Mouse (Mus musculus) effector memory CD4-positive, alpha-beta T cell, adult 5 months (primary cell): ENCODE measurements around the gene H2-K1. TPM values are rescaled to one million over a fixed set of nuclear protein-coding genes. Genes with fewer than 3 reads are reported as not detected.

Source experiments
- polyA plus RNA-seq: library from polyadenylated mRNA; unstranded; fragments of 100-300 nt; shearing (Covaris generic); gene quantifications from one replicate; pipeline ENCODE4 v1.2.1, GENCODE M21; 2017

H2-K1 gene
- 13,966 TPM for polyA plus RNA-seq

GRCm38 (mm10) chr17:34000150-34000537, at the start of gene H2-K1:
TSS of gene H2-K1 (minus strand) at chr17:34000347.

DNA sequence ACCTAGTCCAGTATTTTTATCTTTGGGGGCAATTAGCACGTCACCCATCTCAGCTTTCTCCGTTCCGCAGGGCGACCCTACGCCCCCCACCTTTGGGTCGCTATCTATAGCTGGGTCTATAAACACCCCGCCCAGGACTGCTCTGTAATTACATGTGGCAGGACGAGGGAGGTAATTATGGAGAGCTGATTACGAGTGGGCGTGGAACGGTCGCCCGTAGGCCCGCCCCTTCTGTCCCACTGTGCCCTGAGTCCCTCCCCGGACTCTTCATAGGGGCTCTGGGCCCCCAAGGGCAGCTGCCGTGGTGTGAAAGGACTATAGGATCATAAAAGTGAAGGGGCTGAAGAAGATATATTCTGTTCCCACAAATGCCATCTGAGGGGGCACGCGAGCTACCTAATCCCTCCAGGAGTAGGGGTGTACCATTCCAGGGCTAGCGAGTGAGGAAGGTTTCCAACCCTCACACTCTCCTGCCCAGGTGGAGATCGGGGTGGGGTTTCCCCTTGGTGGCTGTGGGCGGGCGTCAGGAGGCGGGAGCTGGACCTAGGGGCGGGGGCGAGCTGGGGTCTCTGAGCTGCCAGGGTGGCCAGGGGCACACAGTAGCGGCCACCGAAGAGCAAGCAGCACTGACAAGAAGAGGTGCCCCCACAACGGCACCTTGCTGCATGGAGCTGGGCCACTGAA, 38.9 kb upstream of the H2-K1 start, which contains the start of gene Col11a2:
TSS of gene Col11a2 (plus strand) at position 560 of the 684 bp plus-strand sequence.

DNA sequence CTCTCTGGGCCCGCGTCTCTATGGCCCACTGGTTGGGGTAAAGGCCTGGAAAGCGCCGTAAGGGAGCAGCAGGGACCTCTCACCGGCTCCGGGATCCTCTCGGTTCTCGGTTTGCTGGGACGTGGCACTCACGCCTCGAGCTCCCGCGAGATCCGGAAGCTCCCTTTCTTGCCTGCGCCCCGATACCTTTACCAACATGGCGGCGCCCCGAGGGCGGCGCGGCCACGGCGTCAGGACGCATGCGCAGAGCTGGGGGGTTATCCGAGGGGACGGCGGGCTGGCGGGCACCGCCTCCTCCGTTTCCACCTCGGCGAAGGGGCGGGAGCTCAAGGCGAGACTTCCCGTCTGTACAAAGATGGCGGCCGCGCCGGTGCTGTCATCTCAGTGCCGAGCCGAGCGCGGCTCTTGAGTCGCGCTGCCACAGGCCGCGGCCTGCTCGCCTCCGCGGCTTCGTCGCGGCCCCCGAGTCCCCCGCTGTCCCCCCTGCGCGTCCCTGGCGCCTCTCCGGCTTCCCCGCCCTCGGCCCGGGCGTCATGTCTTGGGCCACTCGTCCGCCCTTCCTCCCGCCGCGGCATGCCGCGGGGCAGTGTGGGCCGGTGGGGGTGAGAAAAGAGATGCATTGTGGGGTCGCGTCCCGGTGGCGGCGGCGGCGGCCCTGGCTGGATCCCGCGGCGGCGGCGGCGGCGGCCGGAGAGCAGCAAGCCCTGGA, 31.5 kb upstream of the H2-K1 start, which contains the start of the genes Slc39a7 and Rxrb:
TSS of gene Slc39a7 (minus strand) at position 218 of the 709 bp plus-strand sequence.
TSS of gene Rxrb (plus strand) at position 348 of the 709 bp plus-strand sequence.

DNA sequence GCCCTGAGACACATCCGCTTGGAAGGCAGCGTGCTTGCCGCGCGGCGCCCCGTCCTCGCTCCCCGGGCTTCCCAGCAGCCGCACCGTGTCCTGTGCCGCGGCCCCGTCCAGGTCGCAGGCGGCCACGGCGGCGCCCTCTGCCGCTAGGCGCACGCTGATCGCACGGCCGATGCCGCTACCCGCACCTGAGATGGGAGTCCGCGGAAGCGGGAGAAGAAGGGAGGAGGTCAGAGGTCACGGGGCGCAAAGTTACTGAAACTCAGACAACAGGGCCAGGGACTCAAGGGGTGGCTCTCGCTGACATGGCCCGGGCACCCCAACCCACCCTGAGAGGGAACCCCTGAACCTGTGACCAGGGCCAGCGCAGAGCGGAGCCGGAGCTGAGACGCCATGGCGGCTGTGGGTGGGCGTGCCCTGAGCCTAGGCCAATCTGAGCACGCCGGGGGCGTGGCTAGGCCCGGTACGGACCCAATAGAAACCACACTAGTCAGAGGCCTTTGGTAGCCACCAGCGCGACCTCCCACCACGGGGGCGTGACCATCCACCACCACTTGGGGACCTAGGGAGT, 27.6 kb upstream of the H2-K1 start, which contains the start of gene H2-Ke6:
TSS of gene H2-Ke6 (minus strand) at position 405 of the 568 bp plus-strand sequence.

DNA sequence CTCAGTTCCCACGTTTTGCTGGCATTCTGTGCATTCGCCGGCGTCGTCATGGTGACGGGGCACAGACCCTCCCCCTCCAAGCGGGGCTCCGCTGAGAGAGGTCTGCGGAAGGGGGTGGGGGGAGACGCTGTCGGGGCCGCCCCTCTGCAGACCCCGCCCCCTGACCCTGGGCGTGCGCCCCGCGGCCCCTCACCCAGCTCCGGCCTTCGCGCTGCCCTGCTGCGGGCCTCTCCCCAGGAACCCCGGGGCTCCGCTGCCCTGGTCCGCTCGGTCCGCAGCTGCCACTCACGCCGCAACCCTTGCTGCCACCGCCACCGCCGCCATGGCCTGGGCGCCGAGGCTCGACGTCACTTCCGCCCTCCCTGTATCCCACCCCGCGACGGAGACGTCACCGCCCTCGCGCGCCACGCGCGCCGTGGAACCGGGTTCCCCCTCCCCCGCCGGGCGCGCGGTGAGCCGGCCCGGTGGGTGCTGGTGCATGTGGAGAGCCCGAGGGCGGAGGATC, 24.2 kb upstream of the H2-K1 start, which contains the start of gene Ring1:
TSS of gene Ring1 (minus strand) at position 364 of the 505 bp plus-strand sequence.

DNA sequence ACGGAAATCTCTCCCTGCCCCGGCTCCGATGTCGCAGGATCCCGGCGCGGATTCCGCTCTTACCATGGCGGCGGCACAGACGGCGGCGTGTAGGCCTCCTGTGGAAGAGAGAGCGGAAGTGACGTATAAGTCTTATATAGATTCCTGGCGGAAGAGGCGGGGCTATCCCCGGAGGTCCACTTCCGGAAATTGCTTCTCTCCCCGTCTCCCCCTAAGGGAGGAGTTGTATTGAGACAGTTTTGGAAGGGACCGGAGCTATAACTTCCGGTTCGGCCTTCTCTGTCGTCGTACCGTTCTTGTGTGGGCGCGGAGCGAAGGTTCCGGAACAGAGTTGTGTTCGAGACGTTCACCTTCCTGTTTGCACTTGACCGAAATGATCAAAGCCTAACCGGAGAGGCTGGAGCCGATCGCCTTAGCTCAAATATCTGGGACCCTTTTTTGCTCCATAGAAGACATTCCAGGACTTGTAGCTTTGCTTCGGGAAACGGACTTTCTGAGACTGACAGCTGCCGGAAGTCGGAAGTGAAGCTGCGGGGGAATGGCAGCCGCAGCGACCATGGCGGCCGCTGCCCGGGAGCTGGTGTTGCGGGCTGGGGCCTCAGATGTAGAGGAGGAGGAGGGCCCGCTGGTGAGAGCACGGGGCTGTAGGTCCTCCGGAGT, 44.5 kb downstream of the H2-K1 start, which contains the start of the genes Vps52 and Rps18:
TSS of gene Vps52 (plus strand) at position 258 of the 660 bp plus-strand sequence.
TSS of gene Rps18 (minus strand) at position 447 of the 660 bp plus-strand sequence.

GRCm38 (mm10) chr17:33951021-33951946, 48.9 kb downstream of the H2-K1 start, which contains the start of gene B3galt4:
TSS of gene B3galt4 (minus strand) at chr17:33951488.

Other genes with a start within 250 kb of the H2-K1 start
- 315 TPM for gene Rab11b, start 239.8 kb downstream of the H2-K1 start, polyA plus RNA-seq
- 0.39 TPM for gene Angptl4, start 218.5 kb downstream of the H2-K1 start, polyA plus RNA-seq
- 2.5 TPM for gene Kank3, start 189.8 kb downstream of the H2-K1 start, polyA plus RNA-seq
- gene Rps28, start 175.8 kb downstream of the H2-K1 start, polyA plus RNA-seq, result 1,034 TPM
- gene Ndufa7, start 175.8 kb downstream of the H2-K1 start, polyA plus RNA-seq, result 205 TPM
- 16.6 TPM for gene Cd320, start 157.3 kb downstream of the H2-K1 start, polyA plus RNA-seq
- not detected for gene Gm7029, start 126.5 kb downstream of the H2-K1 start, polyA plus RNA-seq
- 2.4 TPM for gene Kifc1, start 109.7 kb downstream of the H2-K1 start, polyA plus RNA-seq
- 3.3 TPM for gene Platr17, start 95.2 kb downstream of the H2-K1 start, polyA plus RNA-seq
- 58.7 TPM for gene Daxx, start 90.9 kb downstream of the H2-K1 start, polyA plus RNA-seq
- 359 TPM for gene Tapbp, start 84.4 kb downstream of the H2-K1 start, polyA plus RNA-seq
- gene Zbtb22, start 84.4 kb downstream of the H2-K1 start, polyA plus RNA-seq, result 18.9 TPM
- gene Rgl2, start 70.8 kb downstream of the H2-K1 start, polyA plus RNA-seq, result 91.0 TPM
- gene Pfdn6, start 60.0 kb downstream of the H2-K1 start, polyA plus RNA-seq, result 83.7 TPM
- 38.7 TPM for gene Wdr46, start 59.7 kb downstream of the H2-K1 start, polyA plus RNA-seq
- gene B3galt4, start 48.9 kb downstream of the H2-K1 start, polyA plus RNA-seq, result 7.9 TPM
- gene Vps52, start 44.5 kb downstream of the H2-K1 start, polyA plus RNA-seq, result 48.6 TPM
- 2,421 TPM for gene Rps18, start 44.3 kb downstream of the H2-K1 start, polyA plus RNA-seq
- 29.5 TPM for gene Ring1, start 24.3 kb upstream of the H2-K1 start, polyA plus RNA-seq
- gene H2-Ke6, start 27.7 kb upstream of the H2-K1 start, polyA plus RNA-seq, result 238 TPM
- gene Slc39a7, start 31.3 kb upstream of the H2-K1 start, polyA plus RNA-seq, result 112 TPM
- 85.3 TPM for gene Rxrb, start 31.5 kb upstream of the H2-K1 start, polyA plus RNA-seq
- gene Col11a2, start 39.1 kb upstream of the H2-K1 start, polyA plus RNA-seq, result 0.94 TPM
- gene H2-Oa, start 92.0 kb upstream of the H2-K1 start, polyA plus RNA-seq, result 6.3 TPM
- 18.9 TPM for gene H2-DMa, start 119.2 kb upstream of the H2-K1 start, polyA plus RNA-seq
- gene Brd2, start 122.3 kb upstream of the H2-K1 start, polyA plus RNA-seq, result 276 TPM
- 0.97 TPM for gene H2-DMb2, start 143.0 kb upstream of the H2-K1 start, polyA plus RNA-seq
- not detected for gene H2-DMb1, start 152.7 kb upstream of the H2-K1 start, polyA plus RNA-seq
- gene Tap1, start 187.2 kb upstream of the H2-K1 start, polyA plus RNA-seq, result 199 TPM
- 260 TPM for gene Psmb9, start 187.4 kb upstream of the H2-K1 start, polyA plus RNA-seq
- gene Psmb8, start 197.4 kb upstream of the H2-K1 start, polyA plus RNA-seq, result 610 TPM
- gene Tap2, start 203.2 kb upstream of the H2-K1 start, polyA plus RNA-seq, result 230 TPM
- gene H2-Ob, start 238.6 kb upstream of the H2-K1 start, polyA plus RNA-seq, result 31.4 TPM